Mouse (Mus musculus) gastrocnemius, adult 2 months (tissue): ENCODE results near the gene Fbxo44. TPM values are rescaled to one million over a fixed set of nuclear protein-coding genes. Genes with fewer than 3 reads are reported as not detected.
"Not testable (repeated sequence)": the region's sequence is repeated elsewhere in the genome, so short reads cannot be mapped to it uniquely, and the experiment has no call there.

Experiments
- DNase-seq: peaks from one replicate; pipeline ENCODE4 v3.0.0; 2022
- H3K27ac ChIP-seq: fragments of 200-600 bp; 2 replicates; pipeline ENCODE4 v1.8.1; 2022; ENCODE audit warnings: mild to moderate bottlenecking
- H3K4me3 ChIP-seq: fragments of 200-600 bp; 2 replicates; pipeline ENCODE4 v1.8.1; 2022; ENCODE audit warnings: mild to moderate bottlenecking, moderate library complexity
- CTCF ChIP-seq: fragments of 200-600 bp; IDR thresholded peaks from 2 replicates; pipeline ENCODE4 v1.8.1; 2022; ENCODE audit warnings: antibody characterized with exemption, mild to moderate bottlenecking, moderate library complexity
- intact Hi-C: fragments of 180-260 bp; cut with DNase I; formaldehyde crosslinking; loops from one replicate; pipeline ENCODE4 v1.15.1; 2025
- long read RNA-seq, 2 experiments: library from polyadenylated mRNA; stranded (forward); transcript quantifications; one replicate each; pipeline ENCODE4 v2.0.0; 2021
- total RNA-seq, 2 experiments: library from RNA; stranded (reverse); gene quantifications; 2 replicates each; pipeline ENCODE4 v1.2.3; 2021

The Fbxo44 gene
- 1 to 10 TPM; 7.5 to 9.7 TPM for total RNA-seq
- long read RNA-seq, experiment 1, transcript Fbxo44-201 (6 exons, 1,829 nt): major isoform, 6 of 10 reads
- long read RNA-seq, experiment 1, partial matches to known transcripts: 1 of 10 reads
- long read RNA-seq, experiment 1, other reads (novel, unspliced or antisense): 2 of 10 reads
- long read RNA-seq, experiment 2, transcript Fbxo44-201 (6 exons, 1,829 nt): major isoform, 16 of 22 reads
- long read RNA-seq, experiment 2, partial matches to known transcripts: 1 of 22 reads
- long read RNA-seq, experiment 2, other reads (novel, unspliced or antisense): 1 of 22 reads

GRCm38 (mm10) chr4:148160436-148161390 lies at the start of gene Fbxo44, which contains the start of gene Fbxo2:
Gene Fbxo44, minus strand, starts transcription at chr4:148160482.
Gene Fbxo2, plus strand, starts transcription at chr4:148160621.
- intact Hi-C loops: no loop called here
- H3K27ac ChIP-seq: peak within 1 kb of the TSS; percentile 90
- peak; percentile 55 for DNase-seq
- no peak for TF ChIP-seq CTCF
- H3K4me3 ChIP-seq: peak within 1 kb of the TSS; percentile 79

DNA sequence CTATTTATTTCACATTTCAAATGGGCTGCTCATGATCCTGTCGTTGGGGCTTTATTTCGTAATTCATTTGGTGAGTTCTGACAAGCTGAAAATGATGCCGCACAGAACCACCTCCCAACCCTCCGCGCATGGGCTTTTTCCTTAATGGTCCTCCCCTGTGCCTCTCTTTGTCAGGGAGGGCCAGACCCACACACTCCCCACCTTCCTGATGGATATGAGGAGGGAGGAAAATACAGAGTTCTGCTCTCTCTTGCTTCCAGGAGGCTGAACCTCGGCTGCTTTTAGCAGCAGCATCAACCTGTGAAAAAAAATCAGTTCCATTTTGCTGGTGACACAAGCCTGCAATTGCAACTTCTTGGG lies 44.6 kb upstream of the Fbxo44 start:
- intact Hi-C loops: no loop called here
- no peak for DNase-seq
- Histone ChIP-seq H3K27ac (no peak overlapping the region), H3K4me3 (no peak overlapping the region)
- TF ChIP-seq CTCF: no peak

GRCm38 (mm10) chr4:148204061-148204872 lies 44.0 kb upstream of the Fbxo44 start:
- intact Hi-C loops: no loop called here
- no peak for TF ChIP-seq CTCF

DNA sequence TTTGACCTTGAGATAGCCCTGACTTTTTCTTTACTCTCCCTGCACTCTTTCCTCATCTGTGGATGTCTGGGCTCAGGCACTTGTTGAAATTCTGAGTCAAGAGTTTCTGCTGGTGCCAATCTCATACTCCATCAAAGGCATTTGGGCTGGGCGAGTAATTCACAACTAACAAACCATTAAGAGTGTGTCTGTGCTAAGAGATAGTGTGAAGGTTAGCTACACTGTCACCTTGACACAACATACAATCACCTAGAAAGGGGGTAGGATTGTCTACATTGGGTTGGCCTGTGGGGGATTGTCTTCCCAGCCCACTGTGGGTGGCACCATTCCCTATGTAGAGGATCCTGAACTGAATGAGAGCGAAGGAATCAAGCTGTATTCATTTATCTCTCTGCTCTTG lies 43.3 kb upstream of the Fbxo44 start:
- intact Hi-C loops: no loop called here

More at GRCm38 (mm10) chr4:148204061-148204872, 44.0 kb upstream of the Fbxo44 start:
- no peak for DNase-seq
- no peak overlapping the region for H3K4me3 ChIP-seq
- no peak overlapping the region for H3K27ac ChIP-seq

DNA sequence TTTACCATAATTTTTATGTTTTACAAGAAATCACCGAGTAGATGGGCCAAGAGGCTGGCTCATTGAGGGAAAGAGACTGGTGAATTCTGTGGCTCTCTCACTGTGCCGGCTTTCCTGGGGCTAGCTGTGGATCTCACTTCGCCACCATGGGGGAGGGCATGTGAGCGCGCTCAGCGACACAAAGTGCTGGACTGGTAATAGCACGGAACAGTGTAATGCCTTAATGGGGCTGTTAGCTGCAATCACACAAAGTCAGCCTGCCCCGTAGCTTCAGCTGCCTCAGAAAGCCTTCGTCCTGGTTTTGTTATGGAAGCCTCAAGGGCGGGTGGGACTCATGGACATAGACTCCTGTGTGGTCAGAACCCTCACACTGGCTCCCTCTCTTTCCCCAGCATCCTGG lies 38.4 kb upstream of the Fbxo44 start:
- Histone ChIP-seq H3K27ac (no peak overlapping the region), H3K4me3 (no peak overlapping the region)
- no peak for TF ChIP-seq CTCF
- DNase-seq: no peak
- intact Hi-C loops: no loop called here

More for the DNA sequence above, 43.3 kb upstream of the Fbxo44 start:
- no peak for TF ChIP-seq CTCF
- no peak overlapping the region for H3K4me3 ChIP-seq
- DNase-seq: no peak
- H3K27ac ChIP-seq: no peak overlapping the region

DNA sequence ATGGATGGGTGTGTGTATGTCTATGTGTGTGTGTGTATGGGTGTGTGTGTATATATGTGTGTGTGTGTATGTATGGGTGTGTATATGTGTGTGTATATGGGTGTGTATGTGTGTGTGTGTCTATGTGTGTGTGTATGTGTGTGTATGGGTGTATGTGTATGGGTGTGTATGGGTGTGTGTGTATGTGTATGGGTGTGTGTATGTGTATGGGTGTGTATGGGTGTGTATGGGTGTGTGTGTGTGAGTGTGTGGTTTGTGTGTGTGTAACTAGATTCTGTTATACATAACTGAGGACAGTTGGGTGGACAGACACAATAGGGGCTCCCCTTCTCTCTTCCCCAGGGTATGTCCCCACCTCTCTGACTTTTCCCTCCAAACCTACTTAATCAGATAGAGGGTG lies 34.1 kb upstream of the Fbxo44 start:
- no peak for DNase-seq
- Histone ChIP-seq H3K4me3 (no peak overlapping the region), H3K27ac (no peak overlapping the region)
- no peak for TF ChIP-seq CTCF
- intact Hi-C loops: no loop called here

DNA sequence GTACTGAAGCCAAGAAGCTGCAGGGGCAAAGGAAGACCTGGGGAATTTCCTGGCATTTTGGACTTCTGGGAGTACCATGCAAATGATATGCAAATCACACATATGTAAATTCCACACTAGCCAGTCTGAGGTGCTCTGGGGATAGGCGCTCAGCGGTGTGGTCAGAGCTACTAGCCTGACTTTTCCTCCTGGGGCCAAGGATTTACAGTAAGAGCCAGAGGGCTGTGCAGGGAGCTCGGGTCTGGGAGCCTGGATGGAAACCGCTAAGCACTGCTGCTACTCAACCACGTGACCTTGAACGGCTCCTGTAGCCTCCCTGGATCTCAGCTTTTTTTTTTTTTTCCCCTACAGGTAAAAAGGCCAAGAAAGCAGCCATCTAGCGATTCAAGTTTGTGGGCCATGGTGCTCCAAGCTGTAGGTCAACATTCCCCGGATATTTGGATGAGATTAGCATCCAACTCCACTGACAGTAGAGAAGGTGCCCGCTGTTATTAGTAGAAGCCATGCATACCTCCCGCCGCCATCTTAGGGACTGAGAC lies 32.5 kb upstream of the Fbxo44 start:
- Histone ChIP-seq H3K27ac (no peak overlapping the region), H3K4me3 (no peak overlapping the region)
- DNase-seq: no peak
- TF ChIP-seq CTCF: no peak
- intact Hi-C loops: no loop called here

GRCm38 (mm10) chr4:148188767-148189166 lies 28.5 kb upstream of the Fbxo44 start:
- H3K27ac ChIP-seq, DNase-seq, intact Hi-C loops, H3K4me3 ChIP-seq: not testable (repeated sequence)

DNA sequence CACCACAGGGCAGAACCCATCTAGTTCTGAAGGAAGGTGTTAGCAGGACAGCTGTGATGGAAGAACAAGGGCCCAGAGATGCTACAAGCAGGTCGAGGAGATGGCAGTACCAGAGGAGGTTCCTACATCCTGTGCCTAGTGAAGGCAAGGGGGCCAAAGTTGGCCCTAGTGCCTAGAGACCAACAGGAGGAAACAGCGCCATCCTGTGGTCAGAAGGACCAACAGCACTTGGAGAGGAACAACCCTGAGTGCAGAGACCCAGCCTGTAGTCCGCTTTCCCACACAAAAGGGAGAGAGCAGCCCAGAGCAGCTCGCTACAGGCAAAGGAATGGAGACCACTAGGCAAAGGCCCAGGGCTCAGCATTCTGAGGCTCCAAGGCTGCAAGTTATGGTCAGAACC lies 25.5 kb upstream of the Fbxo44 start:
- no peak for DNase-seq
- intact Hi-C loops: no loop called here
- H3K4me3 ChIP-seq: no peak overlapping the region
- peak; percentile 2; the same call in 1 of the 2 replicates for TF ChIP-seq CTCF
- no peak overlapping the region for H3K27ac ChIP-seq

DNA sequence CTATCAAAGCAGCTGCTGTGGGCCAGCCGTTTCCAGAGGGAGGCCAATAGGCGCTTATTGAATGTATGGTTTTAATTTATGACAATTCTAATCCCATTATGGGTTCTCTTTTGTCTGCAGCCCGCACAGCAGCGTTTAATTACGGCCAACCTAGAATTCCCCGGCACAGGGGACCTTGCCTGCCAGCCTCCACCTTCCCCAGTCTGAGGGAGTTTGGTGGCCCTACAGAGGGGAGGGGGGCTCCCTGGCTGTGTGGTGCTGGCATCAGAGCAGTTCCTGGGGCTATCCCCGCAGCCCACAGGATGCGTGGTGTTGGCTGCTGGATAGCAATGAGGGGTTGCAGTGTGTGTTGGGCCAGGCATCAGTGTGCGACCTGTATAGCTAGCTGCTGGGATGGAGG lies 24.3 kb upstream of the Fbxo44 start:
- Histone ChIP-seq H3K27ac (no peak overlapping the region), H3K4me3 (no peak overlapping the region)
- DNase-seq: no peak
- intact Hi-C loops: no loop called here
- TF ChIP-seq CTCF: no peak

- Histone ChIP-seq H3K4me3 (no peak overlapping the region), H3K27ac (no peak overlapping the region)
- intact Hi-C loops: no loop called here
- TF ChIP-seq CTCF: no peak
- DNase-seq: no peak
Observed at GRCm38 (mm10) chr4:148182363-148182762, 22.1 kb upstream of the Fbxo44 start.

DNA sequence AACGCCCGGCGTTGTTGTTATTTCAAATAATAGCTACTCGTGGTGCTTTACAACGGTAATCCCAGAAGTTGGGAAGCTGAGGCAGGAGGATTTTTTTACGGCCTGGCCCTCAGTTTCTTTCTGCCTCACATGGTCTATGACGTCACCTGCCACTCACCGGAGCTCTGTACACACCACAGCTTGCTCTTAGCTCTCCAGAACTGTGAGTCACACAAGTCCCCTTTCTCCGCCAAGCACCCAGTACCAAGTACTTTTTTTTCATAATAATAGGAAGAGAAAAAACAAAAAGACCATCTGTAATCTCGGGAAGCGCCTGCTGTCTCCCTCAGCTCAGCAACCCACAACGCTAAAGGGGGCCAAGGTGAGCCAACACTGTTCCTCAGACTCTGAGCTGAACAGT lies 21.2 kb upstream of the Fbxo44 start:
- Histone ChIP-seq H3K27ac (no peak overlapping the region), H3K4me3 (no peak overlapping the region)
- TF ChIP-seq CTCF: no peak
- intact Hi-C loops: no loop called here
- no peak for DNase-seq
